ENCODE assay signal across 31 mouse cellular contexts in the genomic region with DNA sequence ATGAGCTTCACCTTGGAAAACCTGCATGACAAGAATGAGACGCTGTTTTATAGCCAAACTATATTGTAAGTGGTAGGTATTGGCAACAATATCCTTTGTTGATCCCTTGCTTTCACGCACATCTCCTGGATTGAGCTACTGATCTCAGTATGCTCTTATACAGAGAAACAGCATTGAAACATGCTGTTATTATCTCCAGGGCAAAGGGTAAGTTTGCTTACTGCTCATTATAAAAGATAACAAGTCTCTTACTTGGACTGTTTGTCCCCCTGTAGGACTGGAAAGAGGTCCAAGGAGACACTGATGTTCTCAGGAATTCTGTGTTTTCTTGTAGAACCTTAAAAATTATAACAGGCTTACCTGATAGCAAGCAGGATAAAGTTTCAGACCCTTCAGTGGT. TPM values are rescaled to one million over a fixed set of nuclear protein-coding genes. Genes with fewer than 3 reads are reported as not detected.
DNase-seq lines count a peak whose midpoint lies in the region; ATAC-seq and TF ChIP-seq lines count a peak whose summit lies in the region.
"Had no signal": no experiment of that assay in that cellular context is flagged by ENCODE, and none has a peak within 500 bp of the region (broad histone marks: within the 10 kb centered on the region; RNA-seq: fewer than 3 reads in every experiment).

No protein-coding gene starts in this region.

- TF ChIP-seq POLR2A in heart, adult 2 months (IDR thresholded peaks at IDR 0.05; ENCODE audit: insufficient read depth, low read depth, low read length): no peak
- no peak for TF ChIP-seq POLR2A in lung, adult 2 months (IDR thresholded peaks at IDR 0.05; ENCODE audit: borderline replicate concordance, extremely low read depth, low read depth, low read length)
- TF ChIP-seq POLR2A in myocyte (IDR thresholded peaks at IDR 0.05; ENCODE audit: insufficient read length, low read depth): no peak

- DNase-seq in heart, adult 2 months: no peak
- no peak for DNase-seq in heart, postnatal 4 days
- DNase-seq in lung, adult 2 months: no peak
- no peak for DNase-seq in intestine, embryonic 14.5 days (ENCODE audit: low spot score)
- DNase-seq in natural killer cell, adult 2 months (ENCODE audit: low spot score in 2 of 2): no peak
- DNase-seq: adrenal gland, postnatal 14 days; cerebellum, adult 11-12 months; cerebellum, adult 9-11 months; embryo, embryonic 11 days; forebrain, postnatal 0 days; gastrocnemius, postnatal 10 days; kidney, postnatal 36 days; layer of hippocampus, postnatal 36 days; retina, postnatal 1 day; right cerebral cortex, postnatal 14 days had no signal

- H3ac ChIP-seq in myocyte (ENCODE audit: control insufficient read depth, insufficient read length): no peak overlapping the region

- no peaks in the 10 kb centered on the region for H3K79me2 ChIP-seq in heart, adult 2 months (replicated peaks; ENCODE audit: control insufficient read depth, insufficient read depth, low read length)
- peaks cover 53% of the 10 kb centered on the region for H3K79me2 ChIP-seq in myocyte (ENCODE audit: control insufficient read depth, insufficient read depth)

- no peak for TF ChIP-seq EP300 in heart, adult 2 months (IDR thresholded peaks at IDR 0.05; ENCODE audit: insufficient read depth, low read depth, low read length)

- H3K36me3 ChIP-seq in heart, adult 2 months (ENCODE audit: control insufficient read depth, insufficient read depth, low read length): peaks cover 9% of the 10 kb centered on the region
- no peaks in the 10 kb centered on the region for H3K36me3 ChIP-seq in lung, embryonic 15.5 days
- no peaks in the 10 kb centered on the region for H3K36me3 ChIP-seq in intestine, embryonic 14.5 days (ENCODE audit: control insufficient read depth, insufficient read depth, low read length)
- H3K36me3 ChIP-seq in myocyte (ENCODE audit: control insufficient read depth, insufficient read depth): no peaks in the 10 kb centered on the region
- H3K36me3 ChIP-seq: embryonic facial prominence, embryonic 12.5 days; G1E; heart, embryonic 10.5 days; heart, embryonic 15.5 days; limb, embryonic 10.5 days; limb, embryonic 15.5 days; midbrain, embryonic 13.5 days; neural tube, embryonic 15.5 days; stomach, embryonic 15.5 days had no signal

- no peak for TF ChIP-seq CTCF in heart, adult 2 months (IDR thresholded peaks at IDR 0.05)
- no peak for TF ChIP-seq CTCF in lung, adult 2 months (IDR thresholded peaks at IDR 0.05; ENCODE audit: insufficient read depth, low read length)

- H3K9ac ChIP-seq in heart, adult 2 months (ENCODE audit: low read depth, low read length): no peak overlapping the region
- no peak overlapping the region for H3K9ac ChIP-seq in lung, embryonic 15.5 days
- no peak overlapping the region for H3K9ac ChIP-seq in intestine, embryonic 14.5 days (ENCODE audit: low read length)
- H3K9ac ChIP-seq: embryonic facial prominence, embryonic 12.5 days; forebrain, postnatal 0 days; heart, embryonic 15.5 days; hindbrain, embryonic 14.5 days; limb, embryonic 15.5 days; midbrain, embryonic 13.5 days; neural tube, embryonic 15.5 days; stomach, embryonic 15.5 days had no signal

- WGBS in heart, adult 2 months: 59% methylated on average over 2 of the region's 2 CpGs
- 57% methylated on average over 2 of the region's 2 CpGs for WGBS in lung, embryonic 15.5 days
- 61% methylated on average over 2 of the region's 2 CpGs for WGBS in lung, adult 2 months
- 59% methylated on average over 2 of the region's 2 CpGs for whole genome bisulfite sequencing in intestine, embryonic 14.5 days

- ATAC-seq in lung, embryonic 15.5 days (ENCODE audit: borderline replicate concordance, extremely low read depth, low FRiP score, low TSS enrichment): no peak
- 0 out of 2 replicates have a peak, but pooled peaks have one; percentile 62 for ATAC-seq in intestine, embryonic 14.5 days (replicated peaks; ENCODE audit: low FRiP score, low TSS enrichment, low read depth)
- no peak for ATAC-seq in inflammation-experienced regulatory T-cells, adult 6 months
- ATAC-seq: forebrain, postnatal 0 days; midbrain, embryonic 13.5 days had no signal

- peak overlapping the region; percentile 7 for H3K27ac ChIP-seq in heart, adult 2 months
- H3K27ac ChIP-seq in lung, embryonic 15.5 days: 0 out of 2 replicates have a peak overlapping the region, but pooled peaks have one; percentile 4
- no peak overlapping the region for H3K27ac ChIP-seq in intestine, embryonic 14.5 days (ENCODE audit: low read depth)
- H3K27ac ChIP-seq: embryonic facial prominence, embryonic 12.5 days; heart, embryonic 10.5 days; heart, embryonic 15.5 days; hindbrain, embryonic 14.5 days; limb, embryonic 10.5 days; limb, embryonic 15.5 days; macrophage; midbrain, embryonic 13.5 days; neural tube, embryonic 15.5 days; stomach, embryonic 15.5 days had no signal

- H3K4me3 ChIP-seq in heart, adult 2 months: no peak overlapping the region
- no peak overlapping the region for H3K4me3 ChIP-seq in lung, embryonic 15.5 days
- H3K4me3 ChIP-seq in lung, adult 2 months (replicated peaks; ENCODE audit: extremely low read depth, low read depth, low read length): no peak overlapping the region
- H3K4me3 ChIP-seq in intestine, embryonic 14.5 days (ENCODE audit: low read depth, low read length): no peak overlapping the region
- H3K4me3 ChIP-seq in myocyte: no peak overlapping the region
- H3K4me3 ChIP-seq: embryonic facial prominence, embryonic 12.5 days; heart, embryonic 10.5 days; heart, embryonic 15.5 days; limb, embryonic 10.5 days; limb, embryonic 15.5 days; midbrain, embryonic 13.5 days; neural tube, embryonic 15.5 days; stomach, embryonic 15.5 days had no signal

- intact Hi-C loops in heart, adult 2 months (cut with DNase I): loop anchor here (5.0 kb wide), 1 partner anchor 40 kb away; a partner anchor contains a TSS

- H3K4me2 ChIP-seq in lung, embryonic 15.5 days: no peak overlapping the region
- H3K4me2 ChIP-seq in intestine, embryonic 14.5 days (ENCODE audit: low read length): no peak overlapping the region
- peak overlapping the region; percentile 3 for H3K4me2 ChIP-seq in myocyte (ENCODE audit: low read depth)
- H3K4me2 ChIP-seq: embryonic facial prominence, embryonic 12.5 days; heart, embryonic 15.5 days; hindbrain, embryonic 14.5 days; limb, embryonic 15.5 days; midbrain, embryonic 13.5 days; neural tube, embryonic 15.5 days; stomach, embryonic 15.5 days had no signal

- no peaks in the 10 kb centered on the region for H3K27me3 ChIP-seq in heart, adult 2 months (ENCODE audit: control insufficient read depth, insufficient read depth, low read length)
- H3K27me3 ChIP-seq in lung, embryonic 15.5 days: no peaks in the 10 kb centered on the region
- H3K27me3 ChIP-seq in intestine, embryonic 14.5 days (replicated peaks; ENCODE audit: control insufficient read depth, insufficient read depth, low read length): no peaks in the 10 kb centered on the region
- H3K27me3 ChIP-seq in myocyte (ENCODE audit: control insufficient read depth, insufficient read depth, insufficient read length): no peaks in the 10 kb centered on the region
- H3K27me3 ChIP-seq: embryonic facial prominence, embryonic 12.5 days; heart, embryonic 15.5 days; limb, embryonic 15.5 days; midbrain, embryonic 13.5 days; neural tube, embryonic 15.5 days; stomach, embryonic 15.5 days had no signal

- peaks cover 1% of the 10 kb centered on the region for H3K4me1 ChIP-seq in heart, adult 2 months (ENCODE audit: control insufficient read depth, insufficient read depth, low read length)
- peaks cover 8% of the 10 kb centered on the region for H3K4me1 ChIP-seq in lung, embryonic 15.5 days
- peaks cover 2% of the 10 kb centered on the region for H3K4me1 ChIP-seq in lung, adult 2 months (ENCODE audit: control insufficient read depth, insufficient read depth, low read length)
- no peaks in the 10 kb centered on the region for H3K4me1 ChIP-seq in intestine, embryonic 14.5 days (replicated peaks; ENCODE audit: control insufficient read depth, insufficient read depth, low read length)
- H3K4me1 ChIP-seq: embryonic facial prominence, embryonic 12.5 days; heart, embryonic 10.5 days; heart, embryonic 15.5 days; limb, embryonic 15.5 days; neural tube, embryonic 15.5 days; stomach, embryonic 15.5 days had no signal

- no peaks in the 10 kb centered on the region for H3K9me3 ChIP-seq in lung, embryonic 15.5 days
- no peaks in the 10 kb centered on the region for H3K9me3 ChIP-seq in intestine, embryonic 14.5 days (ENCODE audit: control insufficient read depth, low read length)
- H3K9me3 ChIP-seq: embryonic facial prominence, embryonic 12.5 days; G1E; heart, embryonic 10.5 days; heart, embryonic 15.5 days; limb, embryonic 10.5 days; limb, embryonic 15.5 days; midbrain, embryonic 13.5 days; neural tube, embryonic 15.5 days; stomach, embryonic 15.5 days had no signal

TF ChIP-seq in myocyte, 11 proteins besides CTCF, POLR2A, EP300 and RAD21 (continues in another document):
- TF ChIP-seq REST (IDR thresholded peaks at IDR 0.05; ENCODE audit: insufficient read depth, insufficient read length): no peak
- TF ChIP-seq USF1 (IDR thresholded peaks at IDR 0.05; ENCODE audit: low read depth): no peak
- no peak for TF ChIP-seq MAX (IDR thresholded peaks at IDR 0.05; ENCODE audit: low read depth)
- TF ChIP-seq SRF (IDR thresholded peaks at IDR 0.05; ENCODE audit: control insufficient read depth, insufficient read length, low read depth): no peak
- TF ChIP-seq E2F4 (IDR thresholded peaks at IDR 0.05; ENCODE audit: insufficient read depth): no peak
- TF ChIP-seq TCF12 (IDR thresholded peaks at IDR 0.05; ENCODE audit: insufficient read depth, poor library complexity, severe bottlenecking): no peak
- no peak for TF ChIP-seq MYOG (IDR thresholded peaks at IDR 0.05; ENCODE audit: control insufficient read depth in 1 of 3, insufficient read depth in 1 of 3, insufficient read length in 2 of 3, low read depth in 2 of 3)

RNA-seq across cellular contexts. Expression of a gene that starts 41.7 kb away (rescaled TPM):
- 10 to 100 TPM; 33.0 to 36.1 TPM for total RNA-seq in heart, adult 2 months (2021)
- 10.0 and 20.1 TPM in 2 replicates for polyA plus RNA-seq in heart, adult 2 months (2012; rRNA removed)
- 10 to 100 TPM; 55.3 to 58.2 TPM for total RNA-seq in heart, postnatal 4 days (2021)
- polyA plus RNA-seq in lung, embryonic 15.5 days (2015; fragmentation: Nextera tagmentation; extraction: Ambion mirVana): 212 and 239 TPM in 2 replicates
- polyA plus RNA-seq in lung, adult 2 months (2012; rRNA removed): 16.5 and 31.8 TPM in 2 replicates
- 115 and 128 TPM in 2 replicates for polyA plus RNA-seq in intestine, embryonic 14.5 days (2014; fragmentation: Nextera tagmentation; extraction: Ambion mirVana)
- polyA plus RNA-seq in myocyte (2012; fragmentation: generic; extraction: Trizol): 18.5 TPM
- polyA plus RNA-seq in inflammation-experienced regulatory T-cells, adult 6 months (2017; shearing (Covaris generic)): 100 to 1,000 TPM; 188 to 356 (median 243) TPM

RNA-seq across cellular contexts. Expression of a gene that starts 59.7 kb away (rescaled TPM):
- total RNA-seq in heart, adult 2 months (2021): under 1 TPM; 0.07 to 0.13 TPM
- 0.10 and 0.15 TPM in 2 replicates for polyA plus RNA-seq in heart, adult 2 months (2012; rRNA removed)
- total RNA-seq in heart, postnatal 4 days (2021): under 1 TPM; 0.26 to 0.27 TPM
- polyA plus RNA-seq in lung, embryonic 15.5 days (2015; fragmentation: Nextera tagmentation; extraction: Ambion mirVana): not detected in 2 replicates
- 0.03 and 0.15 TPM in 2 replicates for polyA plus RNA-seq in lung, adult 2 months (2012; rRNA removed)
- polyA plus RNA-seq in intestine, embryonic 14.5 days (2014; fragmentation: Nextera tagmentation; extraction: Ambion mirVana): 0.08 and 0.22 TPM in 2 replicates
- not detected for polyA plus RNA-seq in myocyte (2012; fragmentation: generic; extraction: Trizol)
- polyA plus RNA-seq in inflammation-experienced regulatory T-cells, adult 6 months (2017; shearing (Covaris generic)): 1 to 10 TPM in 1 of 3 experiments, under 1 TPM in 1, not detected in 1; 0.71 to 1.3 TPM
- total RNA-seq: adrenal gland, postnatal 14 days; forebrain, postnatal 0 days; layer of hippocampus, adult 8-10 months; layer of hippocampus, postnatal 36 days had no signal
- polyA plus RNA-seq: G1E; hindbrain, embryonic 14.5 days; limb, embryonic 10.5 days; neural tube, embryonic 15.5 days; small intestine, adult 2 months had no signal
